Mouse (Mus musculus) bone marrow macrophage, adult 2 months (primary cell): ENCODE results near the gene Slc2a5.

Experiments
- CTCF ChIP-seq: IDR thresholded peaks from 2 replicates; pipeline ENCODE4 v1.5.1; 2012; ENCODE audit warnings: low read depth, mild to moderate bottlenecking, low read length, moderate library complexity
- POLR2A ChIP-seq: IDR thresholded peaks from 2 replicates; pipeline ENCODE4 v1.6.1; 2012; ENCODE audit warnings: mild to moderate bottlenecking, low read depth, low read length, borderline replicate concordance

GRCm38 (mm10) chr4:150086841-150087160 lies 32.3 kb upstream of the Slc2a5 start:
- TF ChIP-seq POLR2A (no peak), CTCF (no peak)
